Mouse (Mus musculus) liver, postnatal 0 days (tissue): ENCODE data around the gene Traf3. TPM values are rescaled to one million over a fixed set of nuclear protein-coding genes. Genes with fewer than 3 reads are reported as not detected.

Experiments
- ATAC-seq: fragments of 200-750 bp; cut with Nextera tagmentation; 2 replicates; pipeline ENCODE4 v1.8.0; 2017; ENCODE audit warnings: mild to moderate bottlenecking, moderate library complexity
- DNase-seq: peaks from one replicate; pipeline ENCODE4 v3.0.0-alpha.2; 2016
- H3K27ac ChIP-seq: fragments of 300-500 bp; sonication (generic); 2 replicates; pipeline ENCODE4 v1.5.1; 2014; ENCODE audit warnings: antibody characterized with exemption, moderate library complexity, mild to moderate bottlenecking, low read depth
- H3K27me3 ChIP-seq: fragments of 300-500 bp; sonication (generic); 2 replicates; pipeline ENCODE4 v1.6.1; 2014; ENCODE audit warnings: low read length, control low read depth, mixed read lengths; ENCODE audit not compliant: insufficient read depth
- H3K36me3 ChIP-seq: fragments of 300-500 bp; sonication (generic); replicated peaks from 2 replicates; pipeline ENCODE4 v1.6.1; 2014; ENCODE audit warnings: mild to moderate bottlenecking, control low read depth, low read length, moderate library complexity, mixed read lengths; ENCODE audit not compliant: insufficient read depth
- H3K4me1 ChIP-seq: fragments of 300-500 bp; sonication (generic); 2 replicates; pipeline ENCODE4 v1.6.1; 2014; ENCODE audit warnings: antibody characterized with exemption, mild to moderate bottlenecking, control low read depth; ENCODE audit not compliant: insufficient read depth
- H3K4me2 ChIP-seq: fragments of 300-500 bp; sonication (generic); 2 replicates; pipeline ENCODE4 v1.6.1; 2014; ENCODE audit warnings: low read depth, mild to moderate bottlenecking, low read length, moderate library complexity, mixed read lengths
- H3K4me3 ChIP-seq: fragments of 300-500 bp; sonication (generic); 2 replicates; pipeline ENCODE4 v1.5.1; 2014; ENCODE audit warnings: low read depth, low read length
- H3K9ac ChIP-seq: fragments of 300-500 bp; sonication (generic); replicated peaks from 2 replicates; pipeline ENCODE4 v1.6.1; 2014; ENCODE audit warnings: mild to moderate bottlenecking, moderate library complexity
- H3K9me3 ChIP-seq: fragments of 300-500 bp; sonication (generic); 2 replicates; pipeline ENCODE4 v1.6.1; 2016; ENCODE audit warnings: mild to moderate bottlenecking, control low read depth, low read length, mixed read lengths
- CTCF ChIP-seq: sonication (generic); IDR thresholded peaks from 2 replicates; pipeline ENCODE4 v1.5.1; 2016; ENCODE audit warnings: antibody characterized with exemption, low read depth
- EP300 ChIP-seq: IDR thresholded peaks from 2 replicates; pipeline ENCODE4 v1.6.1; 2016; ENCODE audit warnings: antibody characterized with exemption, low read depth, mild to moderate bottlenecking
- WGBS: fragments of 180-500 bp; shearing (Covaris S2); extraction: QIAGEN DNeasy Blood & Tissue Kit; methylation state at CpG from one replicate; pipeline ENCODE4 v1.1.7; 2014; ENCODE audit not compliant: insufficient replicate concordance; 5-methylcytosine and 5-hydroxymethylcytosine counted together
- polyA plus RNA-seq: library from polyadenylated mRNA; unstranded; fragments of >200 nt; fragmentation: Nextera tagmentation; extraction: Ambion mirVana; gene quantifications from 2 replicates; pipeline ENCODE4 v1.2.1, GENCODE M21; 2015

Traf3 gene
- polyA plus RNA-seq, 1 experiment from 2014 or later = 1.9 TPM

- peak; percentile 60 for ATAC-seq
- Histone ChIP-seq H3K4me3 (no peak overlapping the region), H3K36me3 (peaks cover 11% of the 10 kb centered on the region), H3K9me3 (no peaks in the 10 kb centered on the region), H3K27me3 (no peaks in the 10 kb centered on the region), H3K27ac (no peak overlapping the region), H3K4me1 (peaks cover 9% of the 10 kb centered on the region; the same call in 1 of the 2 replicates), H3K4me2 (no peak overlapping the region), H3K9ac (no peak overlapping the region)
- WGBS = 49% methylated on average over 9 of the region's 9 CpGs
- no peak for DNase-seq
- TF ChIP-seq EP300 (peak; percentile 92), CTCF (no peak)
Observed at GRCm38 (mm10) chr12:111246808-111247464, 80.8 kb downstream of the Traf3 start.

- H3K9me3 ChIP-seq = no peaks in the 10 kb centered on the region
- no peak for ATAC-seq
- WGBS = 47% methylated on average over 3 of the region's 3 CpGs
Observed at GRCm38 (mm10) chr12:111249095-111249494, 82.9 kb downstream of the Traf3 start.

GRCm38 (mm10) chr12:111250116-111250515 is 83.9 kb downstream of the Traf3 start:
- Histone ChIP-seq H3K36me3 (peaks cover 7% of the 10 kb centered on the region), H3K9ac (no peak overlapping the region), H3K4me1 (peaks cover 9% of the 10 kb centered on the region; the same call in 1 of the 2 replicates), H3K27ac (no peak overlapping the region), H3K27me3 (no peaks in the 10 kb centered on the region), H3K4me3 (no peak overlapping the region), H3K9me3 (no peaks in the 10 kb centered on the region), H3K4me2 (no peak overlapping the region)
- WGBS = 83% methylated on average over 8 of the region's 8 CpGs
- no peak for DNase-seq
- TF ChIP-seq CTCF (no peak), EP300 (no peak)
- no peak for ATAC-seq

More at GRCm38 (mm10) chr12:111249095-111249494, 82.9 kb downstream of the Traf3 start:
- Histone ChIP-seq H3K4me1 (peaks cover 9% of the 10 kb centered on the region; the same call in 1 of the 2 replicates), H3K9ac (no peak overlapping the region), H3K36me3 (peaks cover 7% of the 10 kb centered on the region), H3K27ac (no peak overlapping the region), H3K27me3 (no peaks in the 10 kb centered on the region), H3K4me3 (no peak overlapping the region), H3K4me2 (no peak overlapping the region)
- no peak for TF ChIP-seq EP300
- peak; percentile 28 for TF ChIP-seq CTCF
- no peak for DNase-seq

- ATAC-seq = no peak
- H3K9ac ChIP-seq = no peak overlapping the region
Observed at GRCm38 (mm10) chr12:111251227-111251626, 85.1 kb downstream of the Traf3 start.

GRCm38 (mm10) chr12:111263650-111264049 is 97.5 kb downstream of the Traf3 start:
- H3K4me1 ChIP-seq = peaks cover 12% of the 10 kb centered on the region
- H3K36me3 ChIP-seq = peaks cover 26% of the 10 kb centered on the region
- H3K4me2 ChIP-seq = no peak overlapping the region
- no peak for ATAC-seq
- TF ChIP-seq EP300 (no peak), CTCF (no peak)
- no peaks in the 10 kb centered on the region for H3K9me3 ChIP-seq
- no peaks in the 10 kb centered on the region for H3K27me3 ChIP-seq
- WGBS = 90% methylated on average over 16 of the region's 16 CpGs
- no peak overlapping the region for H3K9ac ChIP-seq
- DNase-seq = no peak
- no peak overlapping the region for H3K27ac ChIP-seq
- H3K4me3 ChIP-seq = no peak overlapping the region

More at GRCm38 (mm10) chr12:111251227-111251626, 85.1 kb downstream of the Traf3 start:
- 79% methylated on average over 9 of the region's 9 CpGs for WGBS
- H3K4me1 ChIP-seq = peaks cover 9% of the 10 kb centered on the region; the same call in 1 of the 2 replicates
- no peak for DNase-seq
- no peaks in the 10 kb centered on the region for H3K27me3 ChIP-seq
- no peak overlapping the region for H3K4me3 ChIP-seq
- H3K9me3 ChIP-seq = no peaks in the 10 kb centered on the region
- H3K27ac ChIP-seq = no peak overlapping the region
- TF ChIP-seq EP300 (no peak), CTCF (0 out of 2 replicates have a peak, but pooled peaks have one; percentile 14)
- H3K4me2 ChIP-seq = no peak overlapping the region
- H3K36me3 ChIP-seq = peaks cover 7% of the 10 kb centered on the region

GRCm38 (mm10) chr12:111265212-111265611 is 99.0 kb downstream of the Traf3 start:
- Histone ChIP-seq H3K27ac (no peak overlapping the region), H3K4me1 (peaks cover 12% of the 10 kb centered on the region), H3K4me3 (no peak overlapping the region), H3K4me2 (no peak overlapping the region), H3K27me3 (peaks cover 4% of the 10 kb centered on the region; the same call in 1 of the 2 replicates), H3K9ac (no peak overlapping the region), H3K9me3 (no peaks in the 10 kb centered on the region), H3K36me3 (peaks cover 26% of the 10 kb centered on the region)
- ATAC-seq = no peak
- WGBS = 82% methylated on average over 5 of the region's 5 CpGs
- TF ChIP-seq CTCF = no peak
- no peak for TF ChIP-seq EP300
- DNase-seq = no peak
